ENCODE assay signal across 25 mouse cellular contexts in the genomic region with DNA sequence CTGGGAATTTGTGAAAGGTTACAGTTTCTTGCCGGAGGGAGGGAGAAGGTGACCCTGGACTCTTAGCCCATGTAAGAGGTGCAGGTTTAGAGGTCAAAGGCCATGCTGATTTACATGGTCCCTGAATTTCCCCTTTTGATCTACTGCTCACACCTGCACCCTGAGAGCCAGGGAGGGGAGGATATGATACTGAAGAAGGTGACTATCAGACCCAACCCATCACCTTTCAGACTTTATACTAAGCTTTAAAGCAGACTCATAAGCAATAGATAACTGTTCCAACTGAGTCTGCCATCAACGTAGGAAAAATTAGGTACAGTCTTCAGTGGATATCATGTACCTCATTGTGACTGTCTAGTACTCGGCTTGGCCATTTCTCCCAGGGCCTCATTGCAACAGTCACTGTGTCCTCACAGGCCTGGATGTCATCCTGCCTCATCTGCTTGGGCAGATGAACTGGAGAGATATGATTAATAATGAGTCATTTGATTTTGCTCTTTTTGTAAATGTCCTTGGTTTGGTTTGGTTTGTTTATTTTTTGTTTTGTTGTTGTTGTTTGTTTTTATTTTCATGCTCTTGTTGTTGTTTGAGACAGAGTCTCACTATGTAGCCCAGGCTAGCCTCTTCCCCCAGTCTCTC. TPM values are rescaled to one million over a fixed set of nuclear protein-coding genes. Genes with fewer than 3 reads are reported as not detected.
DNase-seq lines count a peak whose midpoint lies in the region; ATAC-seq and TF ChIP-seq lines count a peak whose summit lies in the region.
"Had no signal": no experiment of that assay in that cellular context is flagged by ENCODE, and none has a peak within 500 bp of the region (broad histone marks: within the 10 kb centered on the region; RNA-seq: fewer than 3 reads in every experiment).

No protein-coding gene starts in this region.

- WGBS in liver, postnatal 0 days (ENCODE audit: insufficient replicate concordance) = 58% methylated on average over 3 of the region's 3 CpGs
- WGBS in small intestine, adult 2 months = 66% methylated on average over 3 of the region's 3 CpGs
- 76% methylated on average over 3 of the region's 3 CpGs for WGBS in forebrain, embryonic 11.5 days

- no peak for TF ChIP-seq POLR2A in CH12.LX (IDR thresholded peaks at IDR 0.05; ENCODE audit: low read depth, low read length)
- TF ChIP-seq POLR2A in bone marrow macrophage, adult 2 months (IDR thresholded peaks at IDR 0.05; ENCODE audit: borderline replicate concordance, low read depth, low read length) = no peak
- TF ChIP-seq POLR2A in small intestine, adult 2 months (IDR thresholded peaks at IDR 0.05; ENCODE audit: low read depth, low read length) = no peak

- H3K4me3 ChIP-seq in liver, postnatal 0 days (ENCODE audit: low read depth, low read length) = no peak overlapping the region; the same call in 1 of the 2 replicates
- H3K4me3 ChIP-seq in CH12.LX (replicated peaks in 1 of 3; ENCODE audit: low read depth in 2 of 3, low read length in 2 of 3, poor library complexity in 1 of 3) = peak overlapping the region; percentile 51 to 63 (median 59)
- peak overlapping the region; percentile 21; the same call in 1 of the 2 replicates for H3K4me3 ChIP-seq in bone marrow macrophage, adult 2 months (ENCODE audit: insufficient read depth, low read length)
- peak overlapping the region; percentile 1; the same call in 1 of the 2 replicates for H3K4me3 ChIP-seq in small intestine, adult 2 months (ENCODE audit: low read depth, low read length)
- no peak overlapping the region for H3K4me3 ChIP-seq in forebrain, embryonic 11.5 days (ENCODE audit: low read depth, low read length)
- H3K4me3 ChIP-seq: erythroblast, embryonic 14.5 days; hindbrain, embryonic 12.5 days; layer of hippocampus, adult 2 months; liver, embryonic 13.5 days had no signal

- dilution Hi-C loops in CH12.LX (cut with MboI; ENCODE audit: extremely low pct_ligation_motif_present, extremely low pct_unique_long_range_greater_than_20kb, low sequenced_read_pairs) = no loop called here

- peak overlapping the region; percentile 43 for H3K4me2 ChIP-seq in liver, postnatal 0 days (ENCODE audit: low read depth, low read length)
- peak overlapping the region; percentile 39 for H3K4me2 ChIP-seq in CH12.LX (ENCODE audit: insufficient read depth, low read depth, poor library complexity, severe bottlenecking)
- no peak overlapping the region for H3K4me2 ChIP-seq in forebrain, embryonic 11.5 days (ENCODE audit: low read depth, low read length, severe bottlenecking)
- H3K4me2 ChIP-seq: hindbrain, embryonic 12.5 days; liver, embryonic 13.5 days had no signal

- H3K9ac ChIP-seq in liver, postnatal 0 days (replicated peaks) = no peak overlapping the region
- peak overlapping the region; percentile 54 for H3K9ac ChIP-seq in CH12.LX (ENCODE audit: insufficient read depth, low read depth)
- H3K9ac ChIP-seq in forebrain, embryonic 11.5 days (ENCODE audit: low read length) = no peak overlapping the region
- H3K9ac ChIP-seq: hindbrain, embryonic 12.5 days; liver, embryonic 13.5 days had no signal

- in situ Hi-C loops in CH12.LX (cut with MboI; ENCODE audit: low pct_ligation_motif_present, low pct_unique_long_range_greater_than_20kb, low sequenced_read_pairs) = loop anchor here (5.0 to 25.0 kb wide), 3 partner anchors 54 to 581 kb away; partner anchors contain the start of genes 9930021J03Rik and Ranbp6

- H3K79me2 ChIP-seq in CH12.LX (replicated peaks; ENCODE audit: control insufficient read depth, extremely low read depth, insufficient read depth, poor library complexity, severe bottlenecking) = peaks cover 49% of the 10 kb centered on the region

- H3K36me3 ChIP-seq in liver, postnatal 0 days (replicated peaks; ENCODE audit: insufficient read depth, low read length) = no peaks in the 10 kb centered on the region
- peaks cover 5 to 6% of the 10 kb centered on the region in 2 experiments for H3K36me3 ChIP-seq in CH12.LX (replicated peaks in 1 of 2; ENCODE audit: control insufficient read depth in 1 of 2, insufficient read depth in 1 of 2, low read length in 1 of 2)
- peaks cover 2% of the 10 kb centered on the region for H3K36me3 ChIP-seq in small intestine, adult 2 months (ENCODE audit: control insufficient read depth, insufficient read depth, low read length)
- no peaks in the 10 kb centered on the region for H3K36me3 ChIP-seq in forebrain, embryonic 11.5 days (ENCODE audit: control insufficient read depth, insufficient read depth, low read length)
- H3K36me3 ChIP-seq: hindbrain, embryonic 12.5 days; liver, embryonic 13.5 days had no signal

- H3K27me3 ChIP-seq in liver, postnatal 0 days (ENCODE audit: insufficient read depth, low read length) = no peaks in the 10 kb centered on the region
- no peaks in the 10 kb centered on the region for H3K27me3 ChIP-seq in CH12.LX (replicated peaks)
- H3K27me3 ChIP-seq in small intestine, adult 2 months (ENCODE audit: control insufficient read depth, insufficient read depth, low read length) = no peaks in the 10 kb centered on the region
- no peaks in the 10 kb centered on the region for H3K27me3 ChIP-seq in forebrain, embryonic 11.5 days (ENCODE audit: control insufficient read depth, insufficient read depth, low read length)
- H3K27me3 ChIP-seq: liver, embryonic 13.5 days; Patski had no signal

- TF ChIP-seq CTCF in liver, postnatal 0 days (IDR thresholded peaks at IDR 0.05; ENCODE audit: low read depth) = no peak
- TF ChIP-seq CTCF in CH12.LX (conservative IDR thresholded peaks at IDR 0.05 in 1 of 2, IDR thresholded peaks at IDR 0.05 in 1 of 2; ENCODE audit: low read depth in 2 of 2, low read length in 2 of 2) = no peak
- TF ChIP-seq CTCF in bone marrow macrophage, adult 2 months (IDR thresholded peaks at IDR 0.05; ENCODE audit: low read depth, low read length) = no peak
- no peak for TF ChIP-seq CTCF in small intestine, adult 2 months (IDR thresholded peaks at IDR 0.05; ENCODE audit: extremely low read depth, insufficient read length, insufficient replicate concordance, low read depth, low read length)

- ATAC-seq in liver, postnatal 0 days = no peak
- ATAC-seq in forebrain, embryonic 11.5 days (replicated peaks; ENCODE audit: low FRiP score) = no peak
- ATAC-seq: activated CD4-positive, CD25-positive, alpha-beta regulatory T cell, adult 4 months; lung, postnatal 0 days; Patski had no signal

- DNase-seq in liver, postnatal 0 days = no peak
- no peak for DNase-seq in liver
- no peak for DNase-seq in CH12.LX (ENCODE audit: extremely low read depth)
- DNase-seq in layer of hippocampus, postnatal 25 days (ENCODE audit: extremely low spot score in 1 of 2, low spot score in 1 of 2) = no peak
- no peak for DNase-seq in forebrain, embryonic 11.5 days (ENCODE audit: low spot score)
- DNase-seq: cerebellum, adult 2 months; gastrocnemius, postnatal 10 days; left cerebral cortex, postnatal 4 days; liver, embryonic 13.5 days; right cerebral cortex, postnatal 4 days had no signal

- 0 out of 2 replicates have a peak overlapping the region, but pooled peaks have one; percentile 11 for H3K27ac ChIP-seq in liver, postnatal 0 days (ENCODE audit: low read depth)
- H3K27ac ChIP-seq in CH12.LX (ENCODE audit: insufficient read depth, low read depth) = peak overlapping the region; percentile 78
- no peak overlapping the region; the same call in 1 of the 2 replicates for H3K27ac ChIP-seq in bone marrow macrophage, adult 2 months (ENCODE audit: insufficient read depth, low read depth, low read length)
- peak overlapping the region; percentile 3; the same call in 1 of the 2 replicates for H3K27ac ChIP-seq in small intestine, adult 2 months (ENCODE audit: insufficient read depth, low read depth, low read length)
- H3K27ac ChIP-seq in forebrain, embryonic 11.5 days (ENCODE audit: low read depth, low read length) = no peak overlapping the region
- H3K27ac ChIP-seq: hindbrain, embryonic 12.5 days; kidney, postnatal 0 days; layer of hippocampus, adult 2 months; liver, embryonic 13.5 days had no signal

- no peaks in the 10 kb centered on the region for H3K9me3 ChIP-seq in liver, postnatal 0 days (ENCODE audit: low read length)
- no peaks in the 10 kb centered on the region for H3K9me3 ChIP-seq in CH12.LX (replicated peaks; ENCODE audit: low read length)
- H3K9me3 ChIP-seq in forebrain, embryonic 11.5 days (ENCODE audit: control insufficient read depth, low read length) = no peaks in the 10 kb centered on the region
- H3K9me3 ChIP-seq: hindbrain, embryonic 12.5 days; liver, embryonic 13.5 days had no signal

- peaks cover 30% of the 10 kb centered on the region for H3K4me1 ChIP-seq in liver, postnatal 0 days (ENCODE audit: insufficient read depth)
- peaks cover 11 to 32% of the 10 kb centered on the region in 2 experiments for H3K4me1 ChIP-seq in CH12.LX (ENCODE audit: control insufficient read depth in 1 of 2, insufficient read depth in 2 of 2)
- peaks cover 15% of the 10 kb centered on the region for H3K4me1 ChIP-seq in bone marrow macrophage, adult 2 months (ENCODE audit: control insufficient read depth, insufficient read depth, low read length)
- peaks cover 9% of the 10 kb centered on the region for H3K4me1 ChIP-seq in small intestine, adult 2 months (ENCODE audit: control insufficient read depth, insufficient read depth, insufficient read length, low read length)
- no peaks in the 10 kb centered on the region for H3K4me1 ChIP-seq in forebrain, embryonic 11.5 days (replicated peaks; ENCODE audit: control insufficient read depth, insufficient read depth, low read length)

- TF ChIP-seq RAD21 in CH12.LX (IDR thresholded peaks at IDR 0.05; ENCODE audit: low read depth, low read length) = no peak

- no peak for TF ChIP-seq EP300 in liver, postnatal 0 days (IDR thresholded peaks at IDR 0.05; ENCODE audit: low read depth)
- TF ChIP-seq EP300 in CH12.LX (IDR thresholded peaks at IDR 0.05; ENCODE audit: low read length) = peak; percentile 25; the same call in 1 of the 2 replicates

RNA-seq across cellular contexts. Expression of gene Cd274, which starts 1.5 kb away (rescaled TPM):
- polyA plus RNA-seq in liver, postnatal 0 days (2015; fragmentation: Nextera tagmentation; extraction: Ambion mirVana) = 0.76 and 1.2 TPM in 2 replicates
- total RNA-seq in CH12.LX (2012; rRNA removed) (4.7 and 6.7 TPM in 2 replicates), CH12.LX (2014; rRNA removed) (7.4 and 8.6 TPM in 2 replicates)
- 14.7 and 15.9 TPM in 2 replicates for polyA plus RNA-seq in CH12.LX (2012; ENCODE audit: insufficient read length, low read depth)
- polyA plus RNA-seq in bone marrow macrophage, adult 2 months (2012; ENCODE audit: insufficient read depth, insufficient read length, missing spikeins) = 42.7 and 44.7 TPM in 2 replicates
- polyA plus RNA-seq in small intestine, adult 2 months (2012; rRNA removed) = 0.86 and 3.7 TPM in 2 replicates
- 1 to 10 TPM in 1 of 2 experiments, under 1 TPM in 1; 0.96 to 1.1 TPM for total RNA-seq in layer of hippocampus, postnatal 25 days (2021)
- 0.23 and 0.61 TPM in 2 replicates for polyA plus RNA-seq in forebrain, embryonic 11.5 days (2014; fragmentation: Nextera tagmentation; extraction: Ambion mirVana)
- polyA plus RNA-seq: erythroblast, embryonic 14.5 days had no signal

RNA-seq across cellular contexts. Expression of gene Plgrkt, which starts 1.6 kb away (rescaled TPM):
- polyA plus RNA-seq in liver, postnatal 0 days (2015; fragmentation: Nextera tagmentation; extraction: Ambion mirVana) = 23.8 and 25.0 TPM in 2 replicates
- total RNA-seq in CH12.LX (2012; rRNA removed) = 27.7 and 31.3 TPM in 2 replicates
- total RNA-seq in CH12.LX (2014; rRNA removed) = 27.9 and 33.0 TPM in 2 replicates
- 38.3 and 40.6 TPM in 2 replicates for polyA plus RNA-seq in CH12.LX (2012; ENCODE audit: insufficient read length, low read depth)
- 181 and 239 TPM in 2 replicates for polyA plus RNA-seq in bone marrow macrophage, adult 2 months (2012; ENCODE audit: insufficient read depth, insufficient read length, missing spikeins)
- 12.1 and 25.6 TPM in 2 replicates for polyA plus RNA-seq in small intestine, adult 2 months (2012; rRNA removed)
- 10 to 100 TPM; 24.3 to 28.4 TPM for total RNA-seq in layer of hippocampus, postnatal 25 days (2021)
- 55.7 and 59.5 TPM in 2 replicates for polyA plus RNA-seq in forebrain, embryonic 11.5 days (2014; fragmentation: Nextera tagmentation; extraction: Ambion mirVana)

RNA-seq across cellular contexts. Expression of gene Rln1, which starts 34.3 kb away (rescaled TPM):
- not detected in 2 replicates for polyA plus RNA-seq in liver, postnatal 0 days (2015; fragmentation: Nextera tagmentation; extraction: Ambion mirVana)
- total RNA-seq in CH12.LX (2012; rRNA removed) (not detected in 2 replicates), CH12.LX (2014; rRNA removed) (not detected in 2 replicates)
- not detected in 2 replicates for polyA plus RNA-seq in CH12.LX (2012; ENCODE audit: insufficient read length, low read depth)
- not detected in 2 replicates for polyA plus RNA-seq in bone marrow macrophage, adult 2 months (2012; ENCODE audit: insufficient read depth, insufficient read length, missing spikeins)
- not detected in 2 replicates for polyA plus RNA-seq in small intestine, adult 2 months (2012; rRNA removed)
- total RNA-seq in layer of hippocampus, postnatal 25 days (2021) = 1 to 10 TPM; 1.8 to 2.3 TPM
- polyA plus RNA-seq in forebrain, embryonic 11.5 days (2014; fragmentation: Nextera tagmentation; extraction: Ambion mirVana) = 0.79 and 0.99 TPM in 2 replicates
- total RNA-seq: common myeloid progenitor, adult 5-6 weeks; gastrocnemius, postnatal 10 days had no signal
- polyA plus RNA-seq: activated CD4-positive, CD25-positive, alpha-beta regulatory T cell, adult 4 months; erythroblast, embryonic 14.5 days; liver, embryonic 13.5 days; Patski; stomach, embryonic 14.5 days had no signal

RNA-seq across cellular contexts. Expression of gene Pdcd1lg2, which starts 41.9 kb away (rescaled TPM):
- polyA plus RNA-seq in liver, postnatal 0 days (2015; fragmentation: Nextera tagmentation; extraction: Ambion mirVana) = not detected in 2 replicates
- total RNA-seq in CH12.LX (2012; rRNA removed) (1.6 and 1.7 TPM in 2 replicates), CH12.LX (2014; rRNA removed) (1.4 and 2.4 TPM in 2 replicates)
- polyA plus RNA-seq in CH12.LX (2012; ENCODE audit: insufficient read length, low read depth) = 4.6 and 5.5 TPM in 2 replicates
- polyA plus RNA-seq in bone marrow macrophage, adult 2 months (2012; ENCODE audit: insufficient read depth, insufficient read length, missing spikeins) = 1.6 and 1.8 TPM in 2 replicates
- polyA plus RNA-seq in small intestine, adult 2 months (2012; rRNA removed) = 0.33 and 0.47 TPM in 2 replicates
- not detected for total RNA-seq in layer of hippocampus, postnatal 25 days (2021)
- not detected in 2 replicates for polyA plus RNA-seq in forebrain, embryonic 11.5 days (2014; fragmentation: Nextera tagmentation; extraction: Ambion mirVana)
- total RNA-seq: gastrocnemius, postnatal 10 days; layer of hippocampus, adult 2 months had no signal
- polyA plus RNA-seq: cerebellum, adult 2 months; embryonic facial prominence, embryonic 11.5 days; erythroblast, embryonic 14.5 days; heart, postnatal 0 days; hindbrain, embryonic 12.5 days; intestine, embryonic 14.5 days; kidney, postnatal 0 days; neural tube, embryonic 14.5 days; stomach, embryonic 14.5 days had no signal

RNA-seq across cellular contexts. Expression of gene Insl6, which starts 43.6 kb away (rescaled TPM):
- 1.2 TPM in 2 replicates for polyA plus RNA-seq in liver, postnatal 0 days (2015; fragmentation: Nextera tagmentation; extraction: Ambion mirVana)
- 8.0 and 11.2 TPM in 2 replicates for total RNA-seq in CH12.LX (2012; rRNA removed)
- total RNA-seq in CH12.LX (2014; rRNA removed) = 8.5 and 9.8 TPM in 2 replicates
- 5.1 and 5.7 TPM in 2 replicates for polyA plus RNA-seq in CH12.LX (2012; ENCODE audit: insufficient read length, low read depth)
- polyA plus RNA-seq in bone marrow macrophage, adult 2 months (2012; ENCODE audit: insufficient read depth, insufficient read length, missing spikeins) = 16.7 and 21.7 TPM in 2 replicates
- polyA plus RNA-seq in small intestine, adult 2 months (2012; rRNA removed) = 6.8 and 7.1 TPM in 2 replicates
- under 1 TPM; 0.39 to 0.56 TPM for total RNA-seq in layer of hippocampus, postnatal 25 days (2021)
- polyA plus RNA-seq in forebrain, embryonic 11.5 days (2014; fragmentation: Nextera tagmentation; extraction: Ambion mirVana) = 6.7 and 7.2 TPM in 2 replicates
- total RNA-seq: left cerebral cortex, postnatal 4 days had no signal
- polyA plus RNA-seq: erythroblast, embryonic 14.5 days had no signal

Comparison
In these comparisons a context has a peak if more than half of its experiments do, and no peak if none do; other contexts are left out.
1. H3K27ac ChIP-seq: peak in liver, postnatal 0 days (single experiment), CH12.LX (single experiment) and small intestine, adult 2 months (single experiment); none in bone marrow macrophage, adult 2 months (single experiment) and forebrain, embryonic 11.5 days (single experiment).
2. H3K4me3 ChIP-seq: peak in CH12.LX (3 of 3), bone marrow macrophage, adult 2 months (single experiment) and small intestine, adult 2 months (single experiment); none in liver, postnatal 0 days (single experiment) and forebrain, embryonic 11.5 days (single experiment).